Mouse (Mus musculus) hindbrain, embryonic 16.5 days (tissue): ENCODE results near the gene Gpr19. TPM values are rescaled to one million over a fixed set of nuclear protein-coding genes. Genes with fewer than 3 reads are reported as not detected.

ENCODE experiments used
- ATAC-seq: fragments of 200-750 bp; cut with Nextera tagmentation; 2 replicates; pipeline ENCODE4 v1.8.0; 2017; ENCODE audit warnings: moderate TSS enrichment, moderate library complexity
- H3K27ac ChIP-seq: fragments of 300-500 bp; sonication (generic); 2 replicates; pipeline ENCODE4 v1.5.1; 2014; ENCODE audit warnings: low read depth, mild to moderate bottlenecking, control low read depth, low read length, moderate library complexity
- H3K27me3 ChIP-seq: fragments of 300-500 bp; sonication (generic); replicated peaks from 2 replicates; pipeline ENCODE4 v1.6.1; 2014; ENCODE audit warnings: low read length; ENCODE audit not compliant: control insufficient read depth, insufficient read depth
- H3K36me3 ChIP-seq: fragments of 300-500 bp; sonication (generic); 2 replicates; pipeline ENCODE4 v1.6.1; 2014; ENCODE audit warnings: mild to moderate bottlenecking, low read length, moderate library complexity, mixed read lengths; ENCODE audit not compliant: control insufficient read depth, insufficient read depth
- H3K4me1 ChIP-seq: fragments of 300-500 bp; sonication (generic); 2 replicates; pipeline ENCODE4 v1.6.1; 2014; ENCODE audit warnings: low read depth, low read length; ENCODE audit not compliant: control insufficient read depth, insufficient read depth
- H3K4me2 ChIP-seq: fragments of 300-500 bp; sonication (generic); 2 replicates; pipeline ENCODE4 v1.6.1; 2014; ENCODE audit warnings: mild to moderate bottlenecking, low read length, control low read depth, moderate library complexity
- H3K4me3 ChIP-seq: fragments of 300-500 bp; sonication (generic); 2 replicates; pipeline ENCODE4 v1.5.1; 2014; ENCODE audit warnings: mild to moderate bottlenecking, low read length, control low read depth, moderate library complexity
- H3K9ac ChIP-seq: fragments of 300-500 bp; sonication (generic); 2 replicates; pipeline ENCODE4 v1.6.1; 2014; ENCODE audit warnings: low read depth, mild to moderate bottlenecking, control low read depth, low read length, moderate library complexity
- H3K9me3 ChIP-seq: fragments of 300-500 bp; sonication (generic); 2 replicates; pipeline ENCODE4 v1.6.1; 2014; ENCODE audit warnings: mild to moderate bottlenecking, low read length, moderate library complexity; ENCODE audit not compliant: control insufficient read depth
- WGBS: fragments of 180-500 bp; shearing (Covaris S2); extraction: QIAGEN DNeasy Blood & Tissue Kit; methylation state at CpG from one replicate; pipeline ENCODE4 v1.1.7; 2014; 5-methylcytosine and 5-hydroxymethylcytosine counted together
- polyA plus RNA-seq: library from polyadenylated mRNA; unstranded; fragments of >200 nt; fragmentation: Nextera tagmentation; extraction: Ambion mirVana; gene quantifications from 2 replicates; pipeline ENCODE4 v1.2.1, GENCODE M21; 2015

Gene Gpr19
- polyA plus RNA-seq, result 36.1 and 41.3 TPM in 2 replicates

GRCm38 (mm10) chr6:134898095-134898965 lies at the start of gene Gpr19:
TSS of gene Gpr19 (minus strand) at chr6:134898578.
- Histone ChIP-seq H3K4me2 (peak within 1 kb of the TSS; percentile 82), H3K27me3 (no peaks in the 10 kb centered on the region), H3K9me3 (no peaks in the 10 kb centered on the region), H3K36me3 (no peaks in the 10 kb centered on the region), H3K27ac (peak within 1 kb of the TSS; percentile 100), H3K4me3 (peak within 1 kb of the TSS; percentile 48), H3K9ac (peak within 1 kb of the TSS; percentile 78), H3K4me1 (peaks cover 3% of the 10 kb centered on the region)
- WGBS, result under 1% methylated on average over 51 of the region's 51 CpGs
- ATAC-seq, result peak; percentile 95

- H3K4me3 ChIP-seq, result no peak overlapping the region
- no peak overlapping the region for H3K9ac ChIP-seq
- H3K4me2 ChIP-seq, result no peak overlapping the region
- ATAC-seq, result peak; percentile 27; the same call in 1 of the 2 replicates
- H3K4me1 ChIP-seq, result no peaks in the 10 kb centered on the region
- H3K9me3 ChIP-seq, result no peaks in the 10 kb centered on the region
- H3K36me3 ChIP-seq, result no peaks in the 10 kb centered on the region
- H3K27ac ChIP-seq, result no peak overlapping the region
- no peaks in the 10 kb centered on the region for H3K27me3 ChIP-seq
- 49% methylated on average over 13 of the region's 13 CpGs for WGBS
Observed at GRCm38 (mm10) chr6:134947311-134948087, 49.1 kb upstream of the Gpr19 start.

DNA sequence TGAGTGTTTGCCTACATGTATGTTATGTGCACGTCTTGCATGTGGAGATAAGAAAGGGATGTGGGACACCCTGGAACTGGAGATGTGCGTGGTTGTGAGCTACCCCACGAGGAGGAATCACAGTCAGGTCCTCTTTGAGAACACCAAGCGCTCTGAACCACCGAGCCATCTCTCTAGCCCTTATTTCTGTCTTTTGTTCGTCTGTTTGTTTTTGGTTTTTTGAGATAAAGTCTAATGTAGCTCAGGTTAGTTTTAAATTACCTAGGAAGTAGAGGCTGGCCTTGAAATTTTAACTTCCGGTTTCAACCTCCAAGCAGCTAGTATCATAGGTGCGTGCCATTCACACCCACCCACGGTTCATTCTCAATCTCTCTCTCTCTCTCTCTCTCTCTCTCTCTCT lies 48.5 kb upstream of the Gpr19 start:
- Histone ChIP-seq H3K4me1 (no peaks in the 10 kb centered on the region), H3K4me3 (no peak overlapping the region), H3K9me3 (no peaks in the 10 kb centered on the region), H3K4me2 (no peak overlapping the region), H3K9ac (no peak overlapping the region), H3K27me3 (no peaks in the 10 kb centered on the region), H3K36me3 (no peaks in the 10 kb centered on the region), H3K27ac (no peak overlapping the region)
- ATAC-seq, result no peak
- 86% methylated on average over 9 of the region's 9 CpGs for WGBS

GRCm38 (mm10) chr6:134946054-134946453 lies 47.7 kb upstream of the Gpr19 start:
- no peak overlapping the region for H3K9ac ChIP-seq
- no peaks in the 10 kb centered on the region for H3K36me3 ChIP-seq
- WGBS, result 74% methylated on average over 6 of the region's 6 CpGs
- H3K27ac ChIP-seq, result no peak overlapping the region
- H3K27me3 ChIP-seq, result no peaks in the 10 kb centered on the region
- H3K4me2 ChIP-seq, result no peak overlapping the region
- no peaks in the 10 kb centered on the region for H3K9me3 ChIP-seq
- no peaks in the 10 kb centered on the region for H3K4me1 ChIP-seq
- no peak overlapping the region for H3K4me3 ChIP-seq
- no peak for ATAC-seq

GRCm38 (mm10) chr6:134943759-134944407 lies 45.5 kb upstream of the Gpr19 start:
- H3K4me3 ChIP-seq, result no peak overlapping the region
- H3K4me2 ChIP-seq, result no peak overlapping the region
- H3K27me3 ChIP-seq, result no peaks in the 10 kb centered on the region
- H3K36me3 ChIP-seq, result no peaks in the 10 kb centered on the region
- no peak for ATAC-seq
- WGBS, result 79% methylated on average over 13 of the region's 13 CpGs
- no peak overlapping the region for H3K27ac ChIP-seq
- no peaks in the 10 kb centered on the region for H3K9me3 ChIP-seq
- H3K9ac ChIP-seq, result no peak overlapping the region
- no peaks in the 10 kb centered on the region for H3K4me1 ChIP-seq

- no peak for ATAC-seq
- Histone ChIP-seq H3K4me3 (no peak overlapping the region), H3K36me3 (no peaks in the 10 kb centered on the region), H3K4me1 (no peaks in the 10 kb centered on the region), H3K9me3 (no peaks in the 10 kb centered on the region), H3K4me2 (no peak overlapping the region), H3K27ac (no peak overlapping the region), H3K9ac (no peak overlapping the region), H3K27me3 (no peaks in the 10 kb centered on the region)
- WGBS, result 95% methylated on average over 4 of the region's 4 CpGs
Observed at GRCm38 (mm10) chr6:134939781-134940180, 41.4 kb upstream of the Gpr19 start.

- H3K4me1 ChIP-seq, result no peaks in the 10 kb centered on the region
- ATAC-seq, result no peak
- H3K27me3 ChIP-seq, result no peaks in the 10 kb centered on the region
- 93% methylated on average over 5 of the region's 5 CpGs for WGBS
- H3K27ac ChIP-seq, result no peak overlapping the region
- no peaks in the 10 kb centered on the region for H3K36me3 ChIP-seq
- H3K9ac ChIP-seq, result no peak overlapping the region
- H3K9me3 ChIP-seq, result no peaks in the 10 kb centered on the region
- H3K4me2 ChIP-seq, result no peak overlapping the region
- H3K4me3 ChIP-seq, result no peak overlapping the region
Observed at GRCm38 (mm10) chr6:134934305-134934704, 35.9 kb upstream of the Gpr19 start.

DNA sequence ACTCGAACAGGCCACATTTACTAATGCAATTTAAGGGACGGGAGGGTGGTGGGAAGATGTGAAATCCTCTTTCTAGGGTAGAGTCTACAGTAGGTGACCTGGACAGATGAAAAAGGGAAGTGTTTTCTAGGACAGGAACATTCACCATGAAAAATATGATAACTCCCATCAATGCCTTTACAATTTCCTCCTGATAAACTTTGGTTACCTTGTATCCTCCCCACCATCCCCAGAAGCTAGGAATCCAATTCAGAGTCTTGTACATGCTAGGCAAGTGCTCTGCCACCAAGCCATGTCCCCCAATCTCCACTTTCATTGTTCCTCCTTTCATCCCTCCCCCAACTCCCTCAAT lies 34.8 kb upstream of the Gpr19 start:
- Histone ChIP-seq H3K4me1 (no peaks in the 10 kb centered on the region), H3K9me3 (no peaks in the 10 kb centered on the region), H3K27me3 (no peaks in the 10 kb centered on the region), H3K4me3 (no peak overlapping the region), H3K4me2 (no peak overlapping the region), H3K36me3 (no peaks in the 10 kb centered on the region), H3K9ac (no peak overlapping the region), H3K27ac (no peak overlapping the region)
- 89% methylated on average over 2 of the region's 2 CpGs for WGBS
- no peak for ATAC-seq
